Mouse (Mus musculus) myocyte (in vitro differentiated cells): ENCODE measurements at regions not wholly inside any gene's neighbourhood (a gene's known extent, or its start where the extent isn't known, plus 50 kb on each side); places are given as distances from the start of the nearest gene placed in this dataset.
A peak's percentile ranks its signal among the peaks of the same experiment; 100 is the strongest.

ENCODE experiments used
- H3K27me3 ChIP-seq: one replicate; pipeline ENCODE4 v1.6.1; 2011; ENCODE audit not compliant: control insufficient read depth, insufficient read depth, insufficient read length
- H3K36me3 ChIP-seq: one replicate; pipeline ENCODE4 v1.6.1; 2011; ENCODE audit not compliant: control insufficient read depth, insufficient read depth
- H3K4me2 ChIP-seq: one replicate; pipeline ENCODE4 v1.6.1; 2011; ENCODE audit warnings: low read depth, control low read depth
- H3K4me3 ChIP-seq: one replicate; pipeline ENCODE4 v1.5.1; 2011; ENCODE audit warnings: mild to moderate bottlenecking, control low read depth, moderate library complexity
- H3K79me2 ChIP-seq: one replicate; pipeline ENCODE4 v1.6.1; 2011; ENCODE audit not compliant: control insufficient read depth, insufficient read depth
- H3ac ChIP-seq: one replicate; pipeline ENCODE4 v1.6.1; 2011; ENCODE audit not compliant: control insufficient read depth, insufficient read length
- CEBPB ChIP-seq: IDR thresholded peaks from 2 replicates; pipeline ENCODE4 v1.6.1; 2011; ENCODE audit warnings: mild to moderate bottlenecking, moderate library complexity; ENCODE audit not compliant: poor library complexity, insufficient read depth, severe bottlenecking
- E2F4 ChIP-seq: IDR thresholded peaks from one replicate; pipeline ENCODE4 v1.6.1; 2011; ENCODE audit warnings: mild to moderate bottlenecking, control low read depth, moderate library complexity; ENCODE audit not compliant: insufficient read depth
- MAX ChIP-seq: IDR thresholded peaks from one replicate; pipeline ENCODE4 v1.6.1; 2011; ENCODE audit warnings: low read depth, mild to moderate bottlenecking, control low read depth
- MYOD1 ChIP-seq, 3 experiments: IDR thresholded peaks; one replicate each; pipeline ENCODE4 v1.6.1; 2011; ENCODE audit warnings: control low read depth in 2 of 3, low read depth in 2 of 3, mild to moderate bottlenecking in 2 of 3, moderate library complexity in 1 of 3; ENCODE audit not compliant: insufficient read length in 2 of 3, control insufficient read depth in 1 of 3
- MYOG ChIP-seq, 3 experiments: IDR thresholded peaks; one replicate each; pipeline ENCODE4 v1.6.1; 2011; ENCODE audit warnings: control low read depth in 2 of 3, low read depth in 2 of 3, mild to moderate bottlenecking in 2 of 3; ENCODE audit not compliant: insufficient read length in 2 of 3, control insufficient read depth in 1 of 3, insufficient read depth in 1 of 3
- POLR2A ChIP-seq: IDR thresholded peaks from one replicate; pipeline ENCODE4 v1.6.1; 2011; ENCODE audit warnings: low read depth, mild to moderate bottlenecking, control low read depth, moderate library complexity; ENCODE audit not compliant: insufficient read length
- POLR2AphosphoS2 ChIP-seq: IDR thresholded peaks from one replicate; pipeline ENCODE4 v1.6.1; 2011; ENCODE audit warnings: low read depth, control low read depth; ENCODE audit not compliant: insufficient read length
- REST ChIP-seq: IDR thresholded peaks from one replicate; pipeline ENCODE4 v1.6.1; 2011; ENCODE audit warnings: mild to moderate bottlenecking, control low read depth, moderate library complexity; ENCODE audit not compliant: insufficient read depth, insufficient read length
- SRF ChIP-seq: IDR thresholded peaks from one replicate; pipeline ENCODE4 v1.6.1; 2011; ENCODE audit warnings: low read depth; ENCODE audit not compliant: control insufficient read depth, insufficient read length
- TCF12 ChIP-seq: IDR thresholded peaks from one replicate; pipeline ENCODE4 v1.6.1; 2011; ENCODE audit warnings: mild to moderate bottlenecking, control low read depth; ENCODE audit not compliant: poor library complexity, insufficient read depth, severe bottlenecking
- TCF3 ChIP-seq: IDR thresholded peaks from one replicate; pipeline ENCODE4 v1.6.1; 2011; ENCODE audit warnings: low read depth, control low read depth; ENCODE audit not compliant: insufficient read length
- USF1 ChIP-seq: IDR thresholded peaks from one replicate; pipeline ENCODE4 v1.6.1; 2011; ENCODE audit warnings: low read depth, mild to moderate bottlenecking, control low read depth, moderate library complexity

DNA sequence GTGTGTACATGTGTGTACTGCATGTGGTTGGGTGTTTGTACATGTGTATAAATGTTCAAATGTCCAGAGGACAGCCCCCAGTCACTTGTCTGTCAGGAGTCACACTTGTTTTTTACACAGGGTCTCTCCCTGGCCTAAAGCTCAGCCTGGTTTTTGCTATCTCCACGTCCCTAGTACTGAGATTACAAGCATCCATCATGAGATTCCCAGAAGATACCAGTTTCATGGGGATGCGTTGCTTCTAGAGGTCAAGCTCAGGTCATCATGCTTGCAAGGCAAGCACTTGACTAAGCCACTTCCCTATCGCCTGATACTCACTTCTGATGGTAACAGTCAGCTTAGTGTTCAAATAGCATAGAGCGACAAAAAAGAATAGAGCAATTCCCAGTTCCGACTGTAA, 244.1 kb upstream of the Jmjd1c start:
- Histone ChIP-seq H3K27me3 (no peaks in the 10 kb centered on the region), H3K4me2 (no peak overlapping the region), H3K79me2 (no peaks in the 10 kb centered on the region), H3K36me3 (no peaks in the 10 kb centered on the region), H3K4me3 (no peak overlapping the region), H3ac (no peak overlapping the region)
- TF ChIP-seq MAX (no peak), E2F4 (no peak), MYOG (IDR thresholded peaks at IDR 0.05; ENCODE audit: control insufficient read depth in 1 of 3, insufficient read depth in 1 of 3, insufficient read length in 2 of 3, low read depth in 2 of 3) (no peak), TCF12 (no peak), MYOD1 (IDR thresholded peaks at IDR 0.05; ENCODE audit: control insufficient read depth in 1 of 3, insufficient read length in 2 of 3, low read depth in 2 of 3) (no peak), USF1 (no peak), REST (no peak), POLR2A (no peak), CEBPB (no peak), TCF3 (no peak)

- H3K4me3 ChIP-seq = no peak overlapping the region
- no peaks in the 10 kb centered on the region for H3K27me3 ChIP-seq
- peak overlapping the region; percentile 99 for H3K4me2 ChIP-seq
- TF ChIP-seq SRF = no peak
- no peak for TF ChIP-seq MYOG (IDR thresholded peaks at IDR 0.05; ENCODE audit: control insufficient read depth in 1 of 3, insufficient read depth in 1 of 3, insufficient read length in 2 of 3, low read depth in 2 of 3)
- TF ChIP-seq POLR2A = no peak
- peak; percentile 40; the same call in 1 of the 2 replicates for TF ChIP-seq CEBPB
- peak; percentile 70 for TF ChIP-seq USF1
- peak in 1 of 3 experiments; percentile 17 for TF ChIP-seq MYOD1 (IDR thresholded peaks at IDR 0.05; ENCODE audit: control insufficient read depth in 1 of 3, insufficient read length in 2 of 3, low read depth in 2 of 3)
- no peak for TF ChIP-seq MAX
- H3K36me3 ChIP-seq = no peaks in the 10 kb centered on the region
- no peaks in the 10 kb centered on the region for H3K79me2 ChIP-seq
- no peak overlapping the region for H3ac ChIP-seq
These were observed 243.2 kb upstream of the Jmjd1c start for GRCm38 (mm10) chr10:66852708-66853107.

DNA sequence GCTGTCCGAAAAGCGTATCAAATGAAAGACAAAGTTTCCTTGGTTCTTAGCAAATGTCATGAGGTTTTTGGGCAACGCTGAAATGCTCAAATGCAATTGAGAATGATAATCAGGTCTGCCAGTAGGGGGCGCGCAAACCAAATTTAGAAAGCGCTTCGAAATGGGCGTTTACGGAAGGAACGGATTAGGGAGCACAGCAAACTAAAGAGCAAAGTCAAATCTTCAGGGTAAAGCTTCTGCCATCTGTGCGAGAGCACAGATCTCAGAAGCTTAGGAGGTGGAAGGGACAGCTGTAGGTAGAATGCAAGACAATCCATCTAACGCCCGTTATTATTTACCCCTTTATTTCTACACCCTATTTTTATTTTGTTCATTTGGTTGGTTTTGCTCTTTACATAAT, 242.7 kb upstream of the Jmjd1c start:
- Histone ChIP-seq H3K4me3 (no peak overlapping the region), H3ac (no peak overlapping the region)

GRCm38 (mm10) chr10:66854895-66855294, 241.0 kb upstream of the Jmjd1c start:
- H3K4me3 ChIP-seq = no peak overlapping the region
- no peak overlapping the region for H3ac ChIP-seq
- TF ChIP-seq MYOD1 (IDR thresholded peaks at IDR 0.05; ENCODE audit: control insufficient read depth in 1 of 3, insufficient read length in 2 of 3, low read depth in 2 of 3) (no peak), TCF3 (no peak), REST (no peak)
- no peaks in the 10 kb centered on the region for H3K27me3 ChIP-seq
- no peaks in the 10 kb centered on the region for H3K36me3 ChIP-seq
- no peak overlapping the region for H3K4me2 ChIP-seq
- H3K79me2 ChIP-seq = no peaks in the 10 kb centered on the region

More for the DNA sequence above, 242.7 kb upstream of the Jmjd1c start:
- no peaks in the 10 kb centered on the region for H3K36me3 ChIP-seq
- TF ChIP-seq CEBPB (no peak), POLR2A (no peak), TCF12 (no peak), MAX (no peak), E2F4 (no peak), REST (no peak)
- H3K79me2 ChIP-seq = no peaks in the 10 kb centered on the region
- H3K4me2 ChIP-seq = peak overlapping the region; percentile 99
- H3K27me3 ChIP-seq = no peaks in the 10 kb centered on the region

GRCm38 (mm10) chr10:66857330-66857729, 238.6 kb upstream of the Jmjd1c start:
- TF ChIP-seq CEBPB = no peak
- no peak for TF ChIP-seq MYOD1 (IDR thresholded peaks at IDR 0.05; ENCODE audit: control insufficient read depth in 1 of 3, insufficient read length in 2 of 3, low read depth in 2 of 3)
- no peak for TF ChIP-seq REST
- no peak for TF ChIP-seq MYOG (IDR thresholded peaks at IDR 0.05; ENCODE audit: control insufficient read depth in 1 of 3, insufficient read depth in 1 of 3, insufficient read length in 2 of 3, low read depth in 2 of 3)
- no peak for TF ChIP-seq SRF
- no peak for TF ChIP-seq MAX
- no peak for TF ChIP-seq POLR2AphosphoS2
- TF ChIP-seq E2F4 = no peak
- no peak for TF ChIP-seq TCF3
- no peak for TF ChIP-seq TCF12
- no peak for TF ChIP-seq POLR2A
- TF ChIP-seq USF1 = no peak
- no peaks in the 10 kb centered on the region for H3K36me3 ChIP-seq
- no peaks in the 10 kb centered on the region for H3K27me3 ChIP-seq
- H3K79me2 ChIP-seq = no peaks in the 10 kb centered on the region
- no peak overlapping the region for H3K4me3 ChIP-seq
- no peak overlapping the region for H3ac ChIP-seq
- H3K4me2 ChIP-seq = no peak overlapping the region
